Mouse (Mus musculus): ENCODE measurements around the gene Nmd3. TPM values are rescaled to one million over a fixed set of nuclear protein-coding genes. Genes with fewer than 3 reads are reported as not detected.

The Nmd3 gene
- 117 and 118 TPM in 2 replicates for total RNA-seq (2014; fragmentation: Nextera tagmentation)
- 140 and 151 TPM in 2 replicates for total RNA-seq (2017)

- ATAC-seq (replicated peaks; ENCODE audit: low FRiP score, low TSS enrichment, poor library complexity, severe bottlenecking), result peak; percentile 95
Observed at GRCm38 (mm10) chr3:69721814-69722186, at the start of gene Nmd3. Gene Nmd3 (plus strand): TSS chr3:69721985.

DNA sequence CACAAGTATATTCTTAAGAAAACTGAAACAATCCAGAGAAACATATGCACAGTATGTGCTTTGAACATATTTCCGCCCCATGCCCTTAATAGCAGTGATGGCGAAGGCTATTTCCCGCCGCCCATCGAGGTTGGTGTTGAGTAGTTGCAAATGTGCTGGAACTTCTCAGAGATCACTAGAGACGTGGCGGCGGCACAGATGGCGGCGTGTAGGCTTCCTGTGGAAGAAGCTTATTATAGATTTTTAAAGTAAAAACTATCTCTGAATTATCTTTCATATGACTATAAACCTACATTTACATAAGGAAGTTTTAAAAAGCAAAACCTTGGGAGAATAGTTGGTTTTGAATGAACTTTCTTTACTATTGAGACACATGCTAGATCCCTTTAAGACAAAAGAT lies 48.4 kb upstream of the Nmd3 start:
- no peak for ATAC-seq (replicated peaks; ENCODE audit: low FRiP score, low TSS enrichment, poor library complexity, severe bottlenecking)

GRCm38 (mm10) chr3:69674206-69674605 lies 47.6 kb upstream of the Nmd3 start:
- ATAC-seq (replicated peaks; ENCODE audit: low FRiP score, low TSS enrichment, poor library complexity, severe bottlenecking), result peak; percentile 97

GRCm38 (mm10) chr3:69689791-69690190 lies 32.0 kb upstream of the Nmd3 start:
- ATAC-seq (replicated peaks; ENCODE audit: low FRiP score, low TSS enrichment, poor library complexity, severe bottlenecking), result no peak

DNA sequence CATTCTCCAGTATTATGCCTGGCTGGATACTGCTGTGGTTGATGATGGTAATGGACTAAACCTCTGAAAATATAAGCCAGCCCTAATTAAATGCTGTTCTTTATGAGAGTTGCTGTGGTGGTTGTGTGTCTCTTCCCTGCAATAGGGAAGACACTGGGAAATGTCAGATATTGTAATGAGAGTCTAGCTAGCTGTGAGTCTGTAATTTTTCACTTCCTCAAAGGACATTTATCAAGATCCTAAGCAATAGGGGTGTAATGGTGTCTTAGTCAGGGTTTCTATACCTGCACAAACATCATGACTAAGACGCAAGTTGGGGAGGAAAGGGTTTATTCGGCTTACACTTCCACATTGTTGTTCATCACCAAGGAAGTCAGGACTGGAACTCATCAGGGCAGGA lies 30.8 kb upstream of the Nmd3 start:
- no peak for ATAC-seq (replicated peaks; ENCODE audit: low FRiP score, low TSS enrichment, poor library complexity, severe bottlenecking)

DNA sequence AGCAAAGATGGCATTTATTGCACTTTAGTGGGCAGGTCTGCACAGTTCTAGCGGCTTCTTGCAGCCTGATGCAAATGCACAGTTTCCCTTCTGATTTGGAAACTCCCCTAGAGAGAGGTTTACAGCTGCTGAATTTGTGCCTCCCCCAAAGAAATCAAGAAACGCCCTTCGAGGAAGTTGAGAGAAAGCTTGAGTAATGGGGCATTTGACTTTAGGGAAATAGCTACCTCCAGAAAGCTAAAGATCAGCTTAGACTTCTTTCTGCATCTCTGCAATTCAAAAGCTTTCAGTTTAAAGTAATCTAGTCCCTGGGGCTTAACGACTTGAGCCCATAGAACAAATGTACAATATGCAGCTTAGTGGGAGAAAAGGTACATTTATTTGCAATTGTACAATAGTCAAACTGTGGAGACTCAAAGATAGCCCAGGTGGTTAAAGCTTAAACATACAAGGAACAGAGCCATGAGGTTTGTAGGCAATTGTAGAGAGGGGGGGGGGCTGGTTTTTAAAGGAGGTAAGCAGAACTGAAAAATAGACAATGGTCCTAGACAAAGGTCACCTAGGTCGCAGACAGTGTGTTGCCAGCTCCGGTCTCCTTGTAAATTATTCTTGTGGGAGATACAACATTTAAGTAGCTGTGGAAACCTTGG lies 21.8 kb upstream of the Nmd3 start:
- no peak for ATAC-seq (replicated peaks; ENCODE audit: low FRiP score, low TSS enrichment, poor library complexity, severe bottlenecking)

GRCm38 (mm10) chr3:69701905-69702304 lies 19.9 kb upstream of the Nmd3 start:
- ATAC-seq (replicated peaks; ENCODE audit: low FRiP score, low TSS enrichment, poor library complexity, severe bottlenecking), result no peak

GRCm38 (mm10) chr3:69702421-69702820 lies 19.4 kb upstream of the Nmd3 start:
- no peak for ATAC-seq (replicated peaks; ENCODE audit: low FRiP score, low TSS enrichment, poor library complexity, severe bottlenecking)

DNA sequence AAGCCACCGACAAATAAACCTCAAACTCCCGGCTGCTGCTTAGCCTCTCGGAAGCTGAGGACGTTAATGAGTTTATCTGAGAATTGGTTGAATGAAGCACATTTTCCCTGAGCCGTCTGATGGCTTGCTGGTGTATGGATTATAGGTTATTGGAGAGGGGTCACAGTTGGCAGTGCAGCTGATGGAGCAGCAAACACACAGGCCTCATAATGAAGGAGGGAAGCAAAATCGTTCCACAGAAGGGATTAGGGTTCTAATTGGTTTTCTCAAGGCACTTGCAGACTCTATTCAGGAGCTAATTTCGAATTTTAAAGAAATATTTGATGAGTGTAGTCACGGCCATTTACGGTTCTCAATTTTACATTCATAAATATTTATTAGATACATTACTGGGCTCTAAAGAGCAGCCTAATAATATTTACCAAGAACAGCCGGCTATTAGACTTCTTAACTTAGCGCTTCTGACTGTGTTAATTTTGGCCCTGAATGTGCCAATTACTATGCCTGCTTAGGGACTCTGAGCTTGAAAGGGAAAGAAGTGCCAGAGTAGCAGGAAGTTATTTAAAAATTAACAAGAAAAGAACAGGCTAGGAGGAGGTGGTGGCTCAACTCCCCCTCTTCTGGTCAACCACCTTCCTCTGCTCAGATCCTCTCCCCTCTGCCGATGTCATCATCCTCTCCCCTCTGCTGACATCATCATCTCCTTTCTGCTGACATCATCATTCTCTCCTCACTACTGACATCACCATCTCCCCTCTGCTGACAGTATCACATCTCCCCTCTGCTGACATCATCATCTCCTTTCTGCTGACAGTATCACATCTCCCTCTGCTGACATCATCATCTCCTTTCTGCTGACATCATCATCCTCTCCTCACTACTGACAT lies 12.5 kb upstream of the Nmd3 start:
- ATAC-seq (replicated peaks; ENCODE audit: low FRiP score, low TSS enrichment, poor library complexity, severe bottlenecking), result no peak

- ATAC-seq (replicated peaks; ENCODE audit: low FRiP score, low TSS enrichment, poor library complexity, severe bottlenecking), result no peak
Observed at GRCm38 (mm10) chr3:69711907-69712600, 9.7 kb upstream of the Nmd3 start.

GRCm38 (mm10) chr3:69717476-69717875 lies 4.3 kb upstream of the Nmd3 start:
- ATAC-seq (replicated peaks; ENCODE audit: low FRiP score, low TSS enrichment, poor library complexity, severe bottlenecking), result no peak

GRCm38 (mm10) chr3:69722187-69722867 lies 542 bp downstream of the Nmd3 start:
- ATAC-seq (replicated peaks; ENCODE audit: low FRiP score, low TSS enrichment, poor library complexity, severe bottlenecking), result peak; percentile 77

DNA sequence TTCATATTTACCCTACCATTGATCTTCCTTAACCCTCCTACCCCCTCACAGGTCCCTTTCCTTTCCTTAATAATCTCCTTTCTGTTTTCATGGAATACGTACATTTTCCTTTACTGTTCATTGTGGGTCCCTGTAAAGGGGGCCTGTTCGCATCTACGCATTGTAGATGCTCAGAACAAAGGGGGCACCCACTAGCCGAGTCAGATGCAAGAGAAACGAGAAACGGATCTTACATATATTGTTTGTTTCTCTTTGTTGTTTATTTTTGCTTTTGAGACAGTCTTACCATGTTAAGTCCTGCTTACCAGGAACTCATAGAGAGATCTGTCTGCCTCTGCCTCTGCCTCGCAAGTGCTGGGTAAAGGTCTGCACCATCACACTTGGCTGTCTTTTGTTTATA lies 1.4 kb downstream of the Nmd3 start:
- no peak for ATAC-seq (replicated peaks; ENCODE audit: low FRiP score, low TSS enrichment, poor library complexity, severe bottlenecking)

DNA sequence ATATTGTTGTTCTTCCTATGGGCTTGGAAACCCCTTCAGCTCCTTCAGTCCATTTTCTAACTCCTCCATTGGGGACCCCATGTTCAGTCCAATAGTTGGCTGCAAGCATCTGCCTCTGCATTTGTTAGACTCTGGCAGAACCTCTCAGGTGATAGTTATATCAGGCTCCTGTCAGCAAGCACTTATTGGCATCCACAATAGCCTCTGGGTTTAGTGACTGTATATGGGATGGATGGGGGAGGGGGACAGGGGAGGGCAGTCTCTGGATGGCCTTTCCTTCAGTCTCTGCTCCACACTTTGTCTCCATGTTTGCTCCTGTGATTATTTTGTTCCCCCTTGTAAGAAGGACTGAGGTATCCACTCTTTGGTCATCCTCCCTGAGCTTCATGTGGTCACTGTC lies 9.1 kb downstream of the Nmd3 start:
- ATAC-seq (replicated peaks; ENCODE audit: low FRiP score, low TSS enrichment, poor library complexity, severe bottlenecking), result no peak

- no peak for ATAC-seq (replicated peaks; ENCODE audit: low FRiP score, low TSS enrichment, poor library complexity, severe bottlenecking)
Observed at GRCm38 (mm10) chr3:69733939-69734338, 12.2 kb downstream of the Nmd3 start.

GRCm38 (mm10) chr3:69755192-69755591 lies 33.4 kb downstream of the Nmd3 start:
- ATAC-seq (replicated peaks; ENCODE audit: low FRiP score, low TSS enrichment, poor library complexity, severe bottlenecking), result no peak

DNA sequence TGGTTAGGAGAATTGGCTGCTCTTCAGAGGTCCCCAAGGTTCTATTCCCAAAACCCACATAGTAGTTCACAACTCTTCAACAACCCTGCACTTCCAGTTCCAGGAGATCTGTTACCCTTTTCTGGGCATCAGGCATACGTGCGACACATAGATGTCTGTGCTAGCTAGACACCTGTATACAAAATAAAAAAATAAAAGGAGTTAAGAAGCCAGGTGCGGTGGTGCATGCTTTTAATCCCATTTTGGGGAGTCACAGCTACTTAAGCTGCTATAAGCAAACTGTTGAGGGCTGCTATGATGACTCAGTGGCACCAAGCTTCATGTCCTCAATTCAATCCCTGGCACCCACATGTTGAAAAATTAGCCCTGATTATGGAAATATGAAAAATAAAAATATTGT lies 34.2 kb downstream of the Nmd3 start:
- ATAC-seq (replicated peaks; ENCODE audit: low FRiP score, low TSS enrichment, poor library complexity, severe bottlenecking), result no peak

GRCm38 (mm10) chr3:69756499-69756898 lies 34.7 kb downstream of the Nmd3 start:
- ATAC-seq (replicated peaks; ENCODE audit: low FRiP score, low TSS enrichment, poor library complexity, severe bottlenecking), result peak; percentile 87

DNA sequence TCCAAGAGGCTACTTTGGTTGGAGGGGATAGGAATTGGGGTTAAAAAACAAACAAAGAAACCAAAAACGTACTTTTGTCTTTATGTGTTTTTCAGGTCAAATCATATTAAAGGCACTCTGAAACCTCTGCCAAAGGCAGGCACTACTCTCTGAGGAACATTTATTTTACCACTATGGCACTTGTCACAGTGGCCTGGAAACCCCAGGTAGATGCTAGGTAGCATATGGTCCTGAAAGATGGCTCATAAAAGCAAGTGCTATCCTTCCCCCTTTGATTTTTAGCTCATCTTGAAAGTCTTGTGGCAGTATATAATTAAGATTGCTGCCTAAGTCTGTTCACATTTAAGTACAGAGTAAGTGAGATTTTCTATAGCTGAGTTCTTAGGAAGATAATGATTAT lies 35.7 kb downstream of the Nmd3 start:
- no peak for ATAC-seq (replicated peaks; ENCODE audit: low FRiP score, low TSS enrichment, poor library complexity, severe bottlenecking)

- no peak for ATAC-seq (replicated peaks; ENCODE audit: low FRiP score, low TSS enrichment, poor library complexity, severe bottlenecking)
Observed at GRCm38 (mm10) chr3:69760081-69760480, 38.3 kb downstream of the Nmd3 start.
